Mouse (Mus musculus) heart, adult 18-20 months (tissue): ENCODE data around the gene Hfe2. TPM values are rescaled to one million over a fixed set of nuclear protein-coding genes. Genes with fewer than 3 reads are reported as not detected.

Experiments used
- DNase-seq, 2 experiments: peaks; one replicate each; pipeline ENCODE4 v3.0.0; 2021 to 2022; ENCODE audit warnings: mixed read lengths in 1 of 2
- total RNA-seq, 2 experiments: library from RNA; stranded (reverse); gene quantifications; 2 replicates each; pipeline ENCODE4 v1.2.3; 2021

Hfe2 gene
- total RNA-seq, 2 experiments from 2014 or later: 279 to 290 TPM

DNA sequence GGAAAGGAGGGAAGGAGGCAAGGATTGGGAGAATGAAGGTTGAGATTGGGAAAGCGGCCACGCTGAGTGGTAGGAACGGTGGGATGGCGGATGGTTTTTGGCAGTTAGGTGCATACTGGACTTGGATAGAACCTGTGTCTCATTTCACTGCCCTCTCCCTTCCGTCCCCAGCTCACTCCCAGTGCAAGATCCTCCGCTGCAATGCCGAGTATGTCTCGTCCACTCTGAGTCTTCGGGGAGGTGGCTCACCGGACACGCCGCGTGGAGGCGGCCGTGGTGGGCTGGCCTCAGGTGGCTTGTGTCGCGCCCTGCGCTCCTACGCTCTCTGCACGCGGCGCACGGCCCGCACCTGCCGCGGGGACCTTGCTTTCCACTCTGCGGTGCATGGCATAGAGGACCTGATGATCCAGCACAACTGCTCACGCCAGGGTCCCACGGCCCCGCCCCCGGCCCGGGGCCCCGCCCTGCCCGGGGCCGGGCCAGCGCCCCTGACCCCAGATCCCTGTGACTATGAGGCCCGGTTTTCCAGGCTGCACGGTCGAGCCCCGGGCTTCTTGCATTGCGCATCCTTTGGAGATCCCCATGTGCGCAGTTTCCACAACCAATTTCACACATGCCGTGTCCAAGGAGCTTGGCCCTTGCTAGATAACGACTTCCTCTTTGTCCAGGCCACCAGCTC is 2.0 kb downstream of the Hfe2 start:
- no peak for DNase-seq

DNA sequence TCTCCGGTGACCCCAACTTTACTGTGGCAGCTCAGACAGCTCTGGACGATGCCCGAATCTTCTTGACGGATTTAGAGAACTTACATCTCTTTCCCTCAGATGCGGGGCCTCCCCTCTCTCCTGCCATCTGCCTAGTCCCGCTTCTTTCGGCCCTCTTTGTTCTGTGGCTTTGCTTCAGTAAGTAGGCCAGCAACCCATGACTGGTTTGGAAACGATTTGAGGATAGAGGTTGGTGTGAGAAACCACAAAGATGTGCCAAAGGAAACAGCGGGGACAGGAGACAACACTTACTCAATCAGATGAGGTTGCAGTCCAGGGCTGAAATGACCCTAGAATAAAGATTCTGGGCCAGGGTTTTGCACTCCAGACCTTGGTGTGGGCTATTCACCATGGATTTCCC is 3.5 kb downstream of the Hfe2 start:
- DNase-seq: no peak

DNA sequence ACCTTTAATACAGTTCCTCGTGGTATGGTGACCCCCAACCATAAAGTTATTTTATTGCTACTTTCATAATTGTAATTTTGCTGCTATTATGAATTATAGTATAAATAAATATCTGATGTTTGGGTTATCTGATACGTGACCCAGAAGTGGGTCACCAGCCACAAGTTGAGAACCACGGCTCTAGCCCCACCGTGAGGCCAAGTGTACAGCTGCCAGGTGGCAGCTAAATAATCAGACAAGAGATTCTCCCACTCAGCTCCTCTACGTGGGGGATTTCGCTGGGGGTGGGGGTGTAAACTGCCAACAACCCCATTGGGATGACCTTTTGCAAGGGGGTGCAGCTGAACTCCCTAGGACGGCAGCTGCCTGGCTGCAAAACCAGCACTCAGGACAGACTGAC is 7.1 kb downstream of the Hfe2 start:
- no peak for DNase-seq

DNA sequence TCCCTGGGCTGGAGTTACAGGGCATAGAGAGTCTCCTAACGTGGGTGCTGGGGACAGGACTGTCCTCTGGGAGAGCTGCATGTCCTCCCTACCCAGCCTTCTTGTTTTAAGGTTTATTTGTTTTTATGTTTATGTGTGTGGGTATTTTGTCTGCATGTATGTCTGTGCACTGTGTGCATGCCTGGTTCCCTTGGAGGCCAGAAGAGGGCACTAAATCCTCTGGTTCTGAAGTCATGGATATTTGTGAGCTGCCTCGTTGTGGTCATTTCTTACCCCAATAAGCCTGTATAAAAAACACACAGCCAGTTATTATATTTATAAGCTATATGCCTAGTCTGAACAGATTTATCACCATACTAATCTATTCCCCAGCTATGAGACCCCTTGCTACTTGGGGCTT is 9.3 kb downstream of the Hfe2 start:
- DNase-seq: no peak

DNA sequence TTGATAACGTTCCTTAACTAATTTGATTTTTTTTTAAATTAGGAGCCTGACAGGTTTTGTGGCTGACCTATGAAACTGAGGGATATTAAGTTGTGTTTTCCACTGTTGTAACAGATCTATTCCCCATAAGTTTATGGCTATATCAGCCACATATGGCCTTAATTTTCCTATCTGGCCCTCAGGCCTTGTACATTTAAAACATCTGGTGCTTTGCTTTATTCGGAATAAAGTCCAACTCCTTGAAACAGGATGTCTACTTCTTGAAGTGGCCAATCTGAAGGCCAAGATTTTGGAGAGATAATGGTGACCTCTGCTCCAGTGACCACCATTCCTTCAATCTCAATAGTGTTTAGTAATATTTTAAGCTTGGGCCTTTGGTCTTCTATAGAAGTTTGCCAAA is 14.3 kb downstream of the Hfe2 start:
- no peak for DNase-seq

DNA sequence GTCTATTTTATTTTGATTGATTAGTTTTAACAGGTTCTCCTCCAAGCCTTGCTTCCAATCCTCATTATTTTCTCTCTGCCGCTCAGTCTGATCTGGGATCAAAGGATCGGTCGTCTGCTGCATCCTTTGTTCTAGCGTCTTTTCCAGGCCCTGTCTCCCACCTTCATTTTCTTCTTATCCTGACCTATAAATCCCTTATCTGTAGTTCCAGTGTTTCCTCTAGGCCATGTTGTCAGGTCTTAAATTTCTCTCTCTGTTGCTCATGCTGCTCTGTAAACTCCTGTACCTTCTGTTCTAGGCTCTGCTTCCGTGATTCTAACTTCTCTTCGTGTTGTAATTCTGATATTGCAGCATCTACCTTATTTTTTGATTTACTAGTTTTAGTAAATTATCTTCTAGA is 15.8 kb downstream of the Hfe2 start:
- DNase-seq: no peak

DNA sequence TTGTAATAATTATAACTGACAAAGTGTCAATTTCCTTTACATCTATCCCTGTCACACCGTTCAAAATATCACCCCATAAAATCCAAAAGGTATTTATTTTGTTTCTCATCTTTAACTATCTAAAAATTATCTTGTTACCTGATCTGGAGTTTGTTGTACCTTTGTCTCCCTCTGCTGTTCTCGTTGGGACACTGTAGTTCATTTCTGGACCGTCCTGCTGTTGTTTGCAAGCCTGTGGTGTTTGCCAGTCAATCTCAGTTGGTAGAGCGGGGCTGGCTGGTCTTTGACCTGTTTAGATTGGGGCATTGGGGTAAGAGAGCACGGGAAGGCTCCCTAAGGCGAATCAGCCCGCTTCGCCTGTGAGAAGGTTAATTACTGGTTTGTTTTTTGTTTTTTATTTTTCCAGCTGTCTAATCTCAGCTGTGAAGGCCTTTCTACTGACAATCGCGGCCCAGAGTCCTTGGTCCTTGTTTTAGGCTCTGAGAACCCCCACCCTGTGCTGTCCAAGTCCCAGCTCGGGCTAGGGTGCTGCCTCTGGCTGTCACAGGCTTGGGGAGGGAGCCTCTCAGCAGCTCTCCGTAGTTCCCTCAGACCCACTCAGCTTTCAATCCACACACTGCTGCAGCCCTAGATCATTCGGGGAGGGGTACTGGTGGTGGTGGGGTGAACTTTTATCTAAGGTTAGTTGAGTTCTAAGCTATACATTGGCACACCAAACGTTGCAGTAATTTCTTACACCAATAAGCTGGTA is 16.5 kb downstream of the Hfe2 start:
- no peak for DNase-seq

DNA sequence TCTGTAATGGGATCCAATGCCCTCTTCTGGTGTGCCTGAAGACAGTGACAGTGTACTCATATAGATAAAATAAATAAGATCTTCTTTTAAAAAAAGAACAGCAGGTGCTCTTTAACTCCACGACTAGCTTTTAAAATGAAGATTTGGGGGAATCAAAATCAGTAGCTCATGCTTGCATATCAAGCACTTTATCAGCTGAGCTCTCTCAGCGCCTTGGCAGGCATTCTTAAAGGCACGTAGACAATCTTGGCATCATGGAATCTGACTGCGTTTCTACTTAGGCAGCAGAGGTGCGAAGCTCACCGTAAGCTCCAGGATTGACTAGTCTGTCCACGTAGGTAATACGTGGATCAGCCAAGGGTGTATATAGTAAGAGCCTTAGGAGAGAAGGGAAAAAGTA is 17.6 kb downstream of the Hfe2 start:
- no peak for DNase-seq

DNA sequence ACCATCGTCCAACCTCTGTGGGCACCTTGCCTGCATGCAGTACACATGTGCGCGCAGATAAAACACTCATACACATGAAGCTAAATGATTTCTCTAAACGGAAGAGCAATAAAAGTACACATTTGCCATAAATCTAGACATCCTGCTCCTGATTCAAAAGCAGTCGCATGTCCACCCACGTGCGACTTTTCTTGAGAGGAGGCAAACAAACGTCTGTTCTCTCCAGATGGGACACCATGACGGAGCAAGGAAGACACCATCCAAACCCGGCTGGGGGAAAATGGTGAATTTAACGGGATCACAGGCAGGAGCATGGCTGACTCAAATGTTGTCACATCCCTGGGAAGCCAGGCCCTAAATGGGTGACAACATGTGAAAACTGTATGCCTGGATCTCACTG is 18.4 kb downstream of the Hfe2 start:
- DNase-seq: no peak

DNA sequence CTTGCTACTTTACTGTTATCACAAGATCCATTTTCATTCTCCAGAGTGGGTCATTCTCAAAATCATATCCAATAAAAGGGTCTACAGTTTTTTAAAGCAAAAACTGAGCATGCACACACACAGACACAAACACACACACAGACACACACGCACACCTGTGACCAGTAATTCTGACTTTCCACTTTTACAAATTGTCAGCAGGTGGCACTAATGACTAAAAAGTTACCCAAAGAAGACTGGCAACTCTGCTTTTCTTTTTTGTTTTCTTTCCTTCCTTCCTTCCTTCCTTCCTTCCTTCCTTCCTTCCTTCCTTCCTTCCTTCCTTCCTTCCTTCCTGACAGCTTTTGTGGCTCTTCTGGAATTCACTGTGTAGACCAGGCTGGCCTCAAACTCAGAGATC is 20.6 kb downstream of the Hfe2 start:
- no peak for DNase-seq

DNA sequence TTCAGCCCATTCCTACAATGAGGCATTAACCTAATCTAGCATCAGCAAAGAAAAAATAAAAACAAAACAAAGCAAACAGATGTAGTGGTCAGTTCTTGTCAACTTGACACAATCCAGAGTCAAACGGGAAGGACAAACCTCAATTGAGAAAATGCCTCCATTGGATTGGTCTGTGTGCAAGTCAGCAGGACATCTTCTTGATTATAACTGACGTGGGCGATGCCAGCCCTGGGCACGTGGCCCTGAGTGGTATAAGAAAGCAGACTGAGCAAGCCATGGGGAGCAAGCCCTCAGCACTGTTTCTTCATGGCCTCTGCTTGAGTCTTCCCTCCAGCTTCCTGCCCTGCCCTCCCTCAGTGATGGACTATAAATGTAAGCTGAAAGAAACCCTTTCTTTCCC is 21.9 kb downstream of the Hfe2 start:
- no peak for DNase-seq

DNA sequence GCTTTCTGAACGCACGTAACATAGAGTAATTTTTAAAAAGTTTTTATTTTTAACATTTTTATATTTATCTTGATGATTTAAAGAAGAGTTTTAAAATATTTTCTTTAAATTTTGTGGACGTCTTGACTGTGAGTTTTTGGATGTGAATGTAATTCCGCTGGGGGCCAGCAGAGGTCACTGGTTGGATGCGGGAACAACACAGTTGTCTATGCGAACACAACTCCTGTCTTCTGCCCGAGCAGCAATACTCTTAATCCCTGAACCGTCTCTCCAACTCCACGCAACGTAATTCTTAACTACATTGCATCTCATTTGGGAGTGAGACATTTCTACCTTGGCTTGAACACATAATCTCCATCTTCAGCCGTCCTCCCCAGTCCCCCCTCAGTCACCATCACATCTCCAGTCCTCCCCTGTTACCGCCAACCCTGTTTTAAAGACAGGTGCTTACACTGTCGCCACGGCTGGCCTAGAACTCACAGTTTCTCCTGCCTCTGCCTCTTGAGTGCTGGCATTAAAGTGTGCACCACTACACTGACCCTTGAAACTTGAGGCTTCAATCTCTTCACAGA is 22.5 kb downstream of the Hfe2 start:
- DNase-seq: peak; percentile 73 to 94

DNA sequence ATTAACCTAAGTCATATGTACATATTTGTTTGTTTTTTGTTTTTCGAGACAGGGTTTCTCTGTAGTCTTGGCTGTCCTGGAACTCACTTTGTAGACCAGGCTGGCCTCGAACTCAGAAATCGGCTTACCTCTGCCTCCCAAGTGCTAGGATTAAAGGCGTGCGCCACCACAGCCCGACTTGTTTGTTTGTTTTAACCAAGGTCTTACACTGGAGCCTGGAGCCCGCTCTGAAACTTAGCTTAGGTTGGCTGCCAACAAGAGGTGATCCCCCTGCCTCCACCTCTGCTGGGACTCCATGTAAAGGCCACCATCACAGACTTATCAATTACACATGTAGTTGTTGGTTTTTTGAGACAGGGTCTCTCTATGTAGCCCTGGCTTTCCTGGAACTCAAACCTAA is 23.9 kb downstream of the Hfe2 start:
- DNase-seq: no peak

DNA sequence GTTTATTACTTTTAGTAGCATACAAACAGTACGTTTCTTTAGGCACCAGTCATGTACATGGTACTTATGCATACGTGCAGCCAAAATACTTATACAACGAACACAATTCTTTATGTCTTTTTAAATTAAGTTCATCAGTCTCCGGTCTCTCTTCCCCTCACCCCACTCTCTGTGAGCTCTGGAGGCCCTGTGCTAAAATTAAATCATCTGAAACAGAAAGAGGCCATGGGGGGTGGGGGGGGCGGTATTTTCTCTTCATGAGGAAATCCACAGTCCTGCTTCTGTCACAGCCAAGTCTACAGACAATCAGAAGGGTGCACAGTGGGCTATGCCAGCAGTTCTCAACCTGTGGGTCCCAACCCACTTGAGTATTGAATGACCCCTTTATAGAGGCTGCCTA is 24.4 kb downstream of the Hfe2 start:
- no peak for DNase-seq

DNA sequence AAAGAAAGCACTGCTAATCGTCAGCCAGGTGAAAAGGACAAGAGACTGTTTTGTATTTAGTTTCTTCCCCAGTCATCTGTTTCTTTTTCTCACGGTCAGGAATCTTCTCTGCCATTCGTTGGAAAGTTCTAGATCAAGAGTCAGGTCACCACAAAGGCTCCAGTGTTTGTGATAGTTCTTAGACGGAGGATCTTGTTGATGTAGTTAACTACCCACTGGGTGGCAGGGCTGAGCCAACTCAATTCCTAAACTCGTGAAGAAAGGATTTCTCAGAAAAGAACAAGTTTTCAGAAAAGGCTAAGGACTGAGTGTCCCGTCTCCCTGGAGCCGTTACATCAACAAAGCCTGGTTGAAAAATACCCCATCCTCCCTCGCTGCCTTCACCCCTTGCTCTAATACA is 26.2 kb downstream of the Hfe2 start:
- peak; percentile 86 to 87 for DNase-seq

DNA sequence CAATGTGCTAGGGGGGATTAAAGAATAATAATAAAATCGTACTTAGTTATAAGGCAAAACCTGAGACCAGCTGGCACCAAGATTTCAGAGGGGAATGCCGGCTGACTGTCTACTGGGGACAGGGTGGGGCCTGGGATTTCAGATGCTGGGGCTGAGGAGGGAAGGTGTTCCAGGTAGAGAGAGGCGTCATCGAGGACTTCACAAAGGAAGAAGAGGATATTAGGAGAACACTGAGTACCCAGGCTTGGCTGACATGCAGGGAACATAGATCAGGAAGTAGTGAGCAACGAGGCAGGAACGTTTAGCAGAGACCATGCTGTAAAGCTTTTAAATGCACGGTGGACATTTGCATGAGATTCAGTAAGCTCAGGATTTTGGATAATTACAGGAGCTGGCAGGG is 26.9 kb downstream of the Hfe2 start:
- peak; percentile 61 to 67 for DNase-seq

DNA sequence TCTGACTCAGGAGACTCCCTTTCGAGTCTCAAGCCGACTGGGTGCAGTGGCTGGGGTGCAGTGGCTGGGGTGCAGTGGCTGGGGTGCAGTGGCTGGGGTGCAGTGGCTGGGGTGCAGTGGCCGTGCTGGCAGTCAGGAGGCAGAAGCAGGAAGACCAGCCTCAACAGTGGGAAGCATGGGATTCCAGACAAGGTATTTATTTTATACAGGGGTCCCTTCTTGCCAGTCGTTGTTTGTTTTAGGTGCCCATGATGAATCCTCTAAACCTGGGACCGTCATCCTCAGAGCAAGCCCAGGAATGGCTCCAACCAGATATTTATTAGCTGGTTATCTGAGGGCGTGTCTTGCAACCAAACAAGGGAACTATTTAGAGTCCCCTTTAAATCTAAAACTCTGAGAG is 28.6 kb downstream of the Hfe2 start:
- DNase-seq: peak in 1 of 2 experiments; percentile 25

DNA sequence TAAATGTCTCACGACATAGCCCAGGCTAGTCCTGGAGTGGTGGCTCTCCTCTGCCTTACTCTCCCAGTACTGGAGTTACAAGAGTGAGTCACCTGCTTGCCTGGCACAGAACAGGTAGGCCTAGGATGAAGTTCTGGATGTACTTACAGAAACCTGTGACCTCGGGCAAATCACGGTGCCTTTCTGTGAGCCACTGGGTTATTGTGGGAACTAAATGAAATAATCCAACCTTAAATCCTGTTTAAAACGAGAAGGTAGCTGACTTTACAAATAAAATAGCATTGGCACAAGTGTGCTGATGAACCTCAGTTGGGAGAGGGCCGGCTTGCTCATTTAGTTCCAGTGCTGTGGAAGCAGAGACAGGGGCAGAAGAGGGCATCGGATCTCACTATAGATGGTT is 29.3 kb downstream of the Hfe2 start:
- peak in 1 of 2 experiments; percentile 38 for DNase-seq

DNA sequence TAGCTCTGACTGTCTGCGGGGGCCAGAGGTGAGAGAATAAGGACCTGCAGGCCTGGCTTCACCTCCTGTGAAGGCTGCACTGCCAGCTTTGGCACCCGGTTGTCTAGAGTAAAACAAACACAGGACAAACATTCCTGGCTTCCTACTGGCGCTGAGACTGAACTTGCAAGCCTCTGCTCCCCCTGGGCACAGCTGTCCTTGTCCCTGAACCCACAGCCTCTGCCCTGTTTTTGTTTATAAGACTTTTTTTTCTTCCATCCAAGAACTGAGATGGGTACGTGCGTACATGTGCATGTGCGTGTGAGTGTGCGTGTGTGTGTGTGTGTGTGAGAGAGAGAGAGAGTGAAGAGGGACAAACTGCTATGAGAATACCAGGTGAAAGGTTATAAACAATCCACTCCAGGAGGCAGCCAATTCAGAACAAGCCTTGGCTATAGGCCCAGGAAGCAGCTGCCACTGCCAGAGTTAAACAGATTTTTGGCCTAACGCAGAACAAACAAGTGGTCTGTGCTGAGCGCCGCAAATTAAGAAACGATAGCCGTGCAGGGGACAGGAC is 30.1 kb downstream of the Hfe2 start:
- DNase-seq: peak; percentile 94 to 96

DNA sequence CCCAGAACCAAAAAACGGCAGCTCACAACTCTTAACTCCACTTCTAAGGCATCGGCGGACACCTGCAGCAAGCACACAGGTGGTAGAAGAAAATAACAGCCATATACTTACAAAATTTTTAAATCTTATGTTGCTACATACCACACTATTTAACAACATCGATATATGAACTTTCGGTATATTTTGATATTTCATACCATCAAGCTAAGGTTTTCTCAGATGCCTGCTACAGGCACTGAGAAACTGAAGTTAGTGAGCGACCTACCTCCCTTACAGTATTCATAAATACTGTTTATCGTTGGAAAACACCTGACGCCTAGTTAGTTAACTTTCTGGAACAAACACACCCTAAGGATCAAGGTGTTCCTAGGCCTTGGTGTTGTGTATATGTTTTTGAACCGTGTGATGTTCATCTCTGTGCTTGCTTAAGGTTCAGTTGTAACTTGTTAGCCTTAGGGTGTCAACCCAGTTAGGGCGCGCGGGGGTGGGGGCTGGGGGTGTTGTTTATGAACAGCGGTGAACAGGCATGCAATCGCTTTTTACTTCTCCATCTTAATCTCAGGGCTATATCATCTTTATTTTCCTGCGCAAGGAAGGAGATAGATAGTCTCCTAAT is 31.1 kb downstream of the Hfe2 start:
- DNase-seq: peak in 1 of 2 experiments; percentile 50

DNA sequence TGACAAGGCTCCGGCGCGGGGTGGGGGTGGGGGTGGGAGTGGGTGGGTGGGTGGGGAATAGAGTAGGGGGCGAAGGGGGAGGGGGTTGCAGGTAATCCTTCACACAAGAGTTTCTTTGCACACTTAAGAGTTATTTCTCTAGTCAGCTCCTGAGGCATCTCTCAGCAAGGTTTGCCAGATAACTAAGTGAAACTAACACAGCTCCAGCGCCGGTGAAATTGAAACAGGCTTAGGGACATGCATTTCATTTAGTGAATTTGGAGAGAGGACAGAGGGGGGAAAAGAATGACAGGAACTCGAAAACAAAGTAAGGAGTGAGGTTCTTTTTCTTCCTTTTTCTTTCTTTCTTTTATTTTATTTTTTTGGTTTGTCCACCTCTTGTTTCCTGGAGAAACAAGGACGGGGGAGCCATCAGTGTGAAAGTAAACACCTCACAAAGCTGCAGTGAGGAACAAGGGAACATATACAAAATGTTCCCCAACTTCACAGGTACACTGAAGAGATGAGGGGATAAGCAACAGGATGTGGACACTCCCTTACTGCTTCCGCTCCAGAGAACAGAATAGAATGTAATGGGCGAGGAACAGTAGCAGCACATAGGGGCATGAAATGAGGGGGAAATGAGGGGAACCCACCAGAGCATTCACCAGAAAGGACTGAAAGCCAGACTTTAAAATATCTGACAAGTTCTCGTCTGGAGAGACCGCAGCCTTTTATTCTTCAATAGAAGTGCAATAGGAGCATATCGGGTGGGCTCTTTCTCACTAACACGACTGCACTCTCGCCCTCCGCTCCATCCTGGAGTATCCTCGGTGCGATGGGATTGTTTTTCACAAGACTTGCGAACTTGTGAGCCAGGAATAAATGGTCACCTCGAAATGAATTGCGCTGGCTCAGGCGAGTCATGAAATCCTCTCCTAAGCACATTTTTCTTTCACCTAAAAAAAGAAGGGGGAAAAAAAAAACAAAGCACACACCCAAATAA is 32.0 kb downstream of the Hfe2 start:
- peak; percentile 64 to 79 for DNase-seq

DNA sequence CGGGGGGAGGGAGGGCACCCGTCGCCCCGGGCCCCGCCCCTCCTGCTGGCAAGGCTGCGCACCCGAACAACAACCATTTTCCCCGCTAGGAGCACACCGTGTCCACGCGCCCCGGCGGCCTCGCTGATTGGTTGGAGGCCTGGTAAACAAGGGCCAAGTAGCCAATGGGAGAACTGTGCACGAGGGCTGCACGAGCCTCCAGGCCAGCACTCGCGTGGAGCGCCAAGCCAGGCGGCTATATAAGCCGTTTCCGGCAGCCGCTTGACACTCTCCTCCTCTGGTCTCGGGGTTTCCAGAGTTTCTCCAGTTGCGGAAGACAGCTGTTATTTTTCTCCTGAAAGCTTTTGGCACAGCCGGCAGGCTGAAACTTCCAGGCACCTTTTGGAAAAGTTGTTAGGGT is 32.7 kb downstream of the Hfe2 start, which contains the start of gene Txnip:
Txnip (plus strand) TSS at position 264 of the 400 bp plus-strand sequence.
- peak; percentile 100 for DNase-seq
